In the genomic region with DNA sequence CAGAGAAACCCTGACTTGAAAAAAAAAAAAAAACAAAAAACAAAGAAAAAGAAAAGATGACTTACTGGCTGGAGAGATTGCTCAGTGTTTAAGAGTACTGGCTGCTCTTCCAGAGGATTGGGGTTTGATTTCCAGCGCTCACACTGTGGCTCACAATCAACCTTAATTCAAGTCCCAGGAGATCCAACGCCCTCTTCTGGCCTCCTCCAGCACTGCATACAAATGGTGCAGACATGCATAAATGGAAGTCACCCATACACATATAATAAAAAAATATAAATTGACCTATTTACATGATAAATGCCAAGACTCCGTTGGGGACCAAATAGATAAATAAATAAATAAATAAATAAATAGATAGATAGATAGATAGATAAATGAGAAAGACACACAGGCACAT, we compare ENCODE assay signal across 7 mouse cellular contexts. TPM values are rescaled to one million over a fixed set of nuclear protein-coding genes. Genes with fewer than 3 reads are reported as not detected.
DNase-seq lines count a peak whose midpoint lies in the region; ATAC-seq and TF ChIP-seq lines count a peak whose summit lies in the region.

No protein-coding gene starts in this region.

- TF ChIP-seq EP300 in lung, postnatal 0 days (IDR thresholded peaks at IDR 0.05), result no peak

- H3K4me2 ChIP-seq in lung, postnatal 0 days (replicated peaks; ENCODE audit: low read depth, low read length), result peak overlapping the region; percentile 77; the same call in 1 of the 2 replicates
- peak overlapping the region; percentile 95 for H3K4me2 ChIP-seq in hindbrain, embryonic 12.5 days (replicated peaks)
- H3K4me2 ChIP-seq in midbrain, embryonic 13.5 days (replicated peaks), result peak overlapping the region; percentile 97; the same call in 1 of the 2 replicates

- H3K27me3 ChIP-seq in lung, postnatal 0 days (replicated peaks; ENCODE audit: insufficient read depth, low read length), result 0 out of 2 replicates have a peak, but pooled peaks cover under 1% of the 10 kb centered on the region
- peaks cover 2% of the 10 kb centered on the region for H3K27me3 ChIP-seq in hindbrain, embryonic 12.5 days
- peaks cover 15% of the 10 kb centered on the region for H3K27me3 ChIP-seq in midbrain, embryonic 13.5 days

- no peaks in the 10 kb centered on the region; the same call in 1 of the 2 replicates for H3K36me3 ChIP-seq in lung, postnatal 0 days (ENCODE audit: insufficient read depth, low read length)
- H3K36me3 ChIP-seq in hindbrain, embryonic 12.5 days, result peaks cover 27% of the 10 kb centered on the region
- peaks cover 25% of the 10 kb centered on the region for H3K36me3 ChIP-seq in midbrain, embryonic 13.5 days

- DNase-seq in lung, postnatal 0 days (ENCODE audit: low spot score), result no peak
- no peak for DNase-seq in lung, postnatal 10 days
- DNase-seq in c-Kit-positive CD71-positive TER-119-positive erythroid progenitor cells, embryonic 14.5 days (ENCODE audit: low spot score), result peak; percentile 29
- DNase-seq in ovary, postnatal 14 days (ENCODE audit: low spot score), result no peak
- DNase-seq in spleen, postnatal 14 days (ENCODE audit: low spot score in 2 of 2), result no peak

- H3K27ac ChIP-seq in lung, postnatal 0 days (ENCODE audit: low read length), result no peak overlapping the region
- H3K27ac ChIP-seq in hindbrain, embryonic 12.5 days, result no peak overlapping the region
- no peak overlapping the region for H3K27ac ChIP-seq in midbrain, embryonic 13.5 days

- H3K9ac ChIP-seq in lung, postnatal 0 days (replicated peaks; ENCODE audit: low read depth), result no peak overlapping the region
- no peak overlapping the region for H3K9ac ChIP-seq in hindbrain, embryonic 12.5 days
- no peak overlapping the region for H3K9ac ChIP-seq in midbrain, embryonic 13.5 days (replicated peaks)

- no peaks in the 10 kb centered on the region for H3K9me3 ChIP-seq in lung, postnatal 0 days (ENCODE audit: low read length)
- H3K9me3 ChIP-seq in hindbrain, embryonic 12.5 days (replicated peaks), result no peaks in the 10 kb centered on the region
- no peaks in the 10 kb centered on the region for H3K9me3 ChIP-seq in midbrain, embryonic 13.5 days

- H3K4me3 ChIP-seq in lung, postnatal 0 days (ENCODE audit: low read depth, low read length), result 0 out of 2 replicates have a peak overlapping the region, but pooled peaks have one; percentile 88
- H3K4me3 ChIP-seq in hindbrain, embryonic 12.5 days, result no peak overlapping the region
- peak overlapping the region; percentile 99; the same call in 1 of the 2 replicates for H3K4me3 ChIP-seq in midbrain, embryonic 13.5 days (replicated peaks)

- TF ChIP-seq CTCF in lung, postnatal 0 days (IDR thresholded peaks at IDR 0.05), result peak; percentile 23; the same call in 1 of the 2 replicates

- ATAC-seq in lung, postnatal 0 days, result no peak
- no peak for ATAC-seq in hindbrain, embryonic 12.5 days (ENCODE audit: low FRiP score)
- no peak for ATAC-seq in midbrain, embryonic 13.5 days

- H3K4me1 ChIP-seq in lung, postnatal 0 days (ENCODE audit: insufficient read depth, low read depth, low read length), result no peaks in the 10 kb centered on the region; the same call in none of the 2 replicates
- H3K4me1 ChIP-seq in hindbrain, embryonic 12.5 days, result peaks cover 10% of the 10 kb centered on the region
- H3K4me1 ChIP-seq in midbrain, embryonic 13.5 days (replicated peaks), result peaks cover 23% of the 10 kb centered on the region

- WGBS in lung, postnatal 0 days, result 62% methylated on average over 3 of the region's 3 CpGs
- 58% methylated on average over 3 of the region's 3 CpGs for WGBS in hindbrain, embryonic 12.5 days
- whole genome bisulfite sequencing in midbrain, embryonic 13.5 days, result 65% methylated on average over 3 of the region's 3 CpGs

RNA-seq across cellular contexts. Expression of a gene that starts 1.4 kb away (rescaled TPM):
- polyA plus RNA-seq in lung, postnatal 0 days (2015; fragmentation: Nextera tagmentation; extraction: Ambion mirVana), result 4.8 and 5.9 TPM in 2 replicates
- polyA plus RNA-seq in hindbrain, embryonic 12.5 days (2016; fragmentation: Nextera tagmentation; extraction: Ambion mirVana), result 16.9 and 17.1 TPM in 2 replicates
- polyA plus RNA-seq in midbrain, embryonic 13.5 days (2015; fragmentation: Nextera tagmentation; extraction: Ambion mirVana), result 13.8 and 13.9 TPM in 2 replicates

RNA-seq across cellular contexts. Expression of a gene that starts 1.4 kb away (rescaled TPM):
- 4.4 TPM in 2 replicates for polyA plus RNA-seq in lung, postnatal 0 days (2015; fragmentation: Nextera tagmentation; extraction: Ambion mirVana)
- polyA plus RNA-seq in hindbrain, embryonic 12.5 days (2016; fragmentation: Nextera tagmentation; extraction: Ambion mirVana), result 13.9 and 14.3 TPM in 2 replicates
- polyA plus RNA-seq in midbrain, embryonic 13.5 days (2015; fragmentation: Nextera tagmentation; extraction: Ambion mirVana), result 12.8 and 13.4 TPM in 2 replicates

RNA-seq across cellular contexts. Expression of a gene that starts 14.2 kb away (rescaled TPM):
- 0.95 and 1.5 TPM in 2 replicates for polyA plus RNA-seq in lung, postnatal 0 days (2015; fragmentation: Nextera tagmentation; extraction: Ambion mirVana)
- 8.4 TPM in 2 replicates for polyA plus RNA-seq in hindbrain, embryonic 12.5 days (2016; fragmentation: Nextera tagmentation; extraction: Ambion mirVana)
- polyA plus RNA-seq in midbrain, embryonic 13.5 days (2015; fragmentation: Nextera tagmentation; extraction: Ambion mirVana), result 8.0 and 9.2 TPM in 2 replicates

RNA-seq across cellular contexts. Expression of a gene that starts 36.0 kb away (rescaled TPM):
- polyA plus RNA-seq in lung, postnatal 0 days (2015; fragmentation: Nextera tagmentation; extraction: Ambion mirVana), result 82.6 and 90.9 TPM in 2 replicates
- 58.0 and 63.5 TPM in 2 replicates for polyA plus RNA-seq in hindbrain, embryonic 12.5 days (2016; fragmentation: Nextera tagmentation; extraction: Ambion mirVana)
- 60.2 and 62.0 TPM in 2 replicates for polyA plus RNA-seq in midbrain, embryonic 13.5 days (2015; fragmentation: Nextera tagmentation; extraction: Ambion mirVana)

RNA-seq across cellular contexts. Expression of a gene that starts 39.0 kb away (rescaled TPM):
- polyA plus RNA-seq in lung, postnatal 0 days (2015; fragmentation: Nextera tagmentation; extraction: Ambion mirVana), result 50.6 and 51.1 TPM in 2 replicates
- 130 and 133 TPM in 2 replicates for polyA plus RNA-seq in hindbrain, embryonic 12.5 days (2016; fragmentation: Nextera tagmentation; extraction: Ambion mirVana)
- 155 and 165 TPM in 2 replicates for polyA plus RNA-seq in midbrain, embryonic 13.5 days (2015; fragmentation: Nextera tagmentation; extraction: Ambion mirVana)
